Mouse (Mus musculus): ENCODE data around the gene Gm20671. TPM values are rescaled to one million over a fixed set of nuclear protein-coding genes. Genes with fewer than 3 reads are reported as not detected.

Gene Gm20671
- polyA plus RNA-seq, 1 experiment, result 5.9 TPM

DNA sequence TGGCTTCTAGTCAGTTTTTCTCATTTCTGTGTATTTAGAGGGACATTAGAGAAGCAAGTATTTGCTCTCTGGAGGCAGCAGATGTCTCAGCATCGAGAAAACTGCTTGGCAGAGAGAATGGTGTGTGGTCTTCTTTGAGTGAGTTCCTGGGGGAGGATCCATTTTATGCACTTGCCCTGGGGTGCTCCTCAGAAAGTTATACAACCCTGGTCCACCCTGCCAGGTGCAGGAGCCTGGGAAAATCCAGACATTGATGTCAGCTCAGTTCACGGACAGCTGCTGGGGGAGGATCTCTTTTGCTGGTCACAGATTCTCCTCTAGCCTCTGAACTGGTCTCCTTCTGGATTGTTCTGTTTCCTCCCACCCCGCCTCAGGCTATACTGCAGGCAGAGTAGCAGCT, 105.6 kb downstream of the Gm20671 start:
- H3K27me3 ChIP-seq (ENCODE audit: control insufficient read depth, insufficient read depth, low read length), result no peaks in the 10 kb centered on the region
- no peak overlapping the region for H3K4me3 ChIP-seq (ENCODE audit: extremely low read depth, insufficient read depth, insufficient read length)
- H3K4me1 ChIP-seq (ENCODE audit: control insufficient read depth, insufficient read depth, insufficient read length), result no peaks in the 10 kb centered on the region
- DNase-seq (ENCODE audit: low read depth in 1 of 2, low spot score in 2 of 2), result no peak
- no peaks in the 10 kb centered on the region for H3K36me3 ChIP-seq (ENCODE audit: control insufficient read depth, insufficient read depth, low read length)
- TF ChIP-seq POLR2A (IDR thresholded peaks at IDR 0.05; ENCODE audit: low read depth, low read length) (no peak), CTCF (IDR thresholded peaks at IDR 0.05; ENCODE audit: extremely low read depth, insufficient read depth, insufficient read length, insufficient replicate concordance) (no peak)
- H3K27ac ChIP-seq (ENCODE audit: insufficient read depth, low read length), result no peak overlapping the region
- 80% methylated on average over 3 of the region's 3 CpGs for WGBS

DNA sequence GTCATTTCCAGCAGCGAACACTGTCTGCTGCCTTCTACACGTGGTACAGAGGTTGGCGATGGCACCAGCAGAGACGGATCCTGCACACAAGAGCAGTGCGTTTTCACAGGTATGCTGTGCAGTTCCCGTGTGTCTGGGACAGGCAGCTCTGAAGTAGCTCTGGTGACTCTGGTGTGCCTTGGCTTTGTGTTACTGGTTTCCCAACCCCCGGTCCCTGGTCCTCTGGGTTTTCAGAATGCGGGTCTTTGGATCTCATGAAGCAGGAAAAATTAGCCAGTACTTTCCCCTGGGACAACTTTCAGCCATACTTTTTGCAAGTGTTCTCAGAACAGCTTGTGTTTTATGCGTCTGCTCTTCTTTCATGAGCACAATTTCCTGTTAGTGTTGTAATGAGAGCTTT, 106.5 kb downstream of the Gm20671 start:
- Histone ChIP-seq H3K4me3 (ENCODE audit: extremely low read depth, insufficient read depth, insufficient read length) (no peak overlapping the region), H3K4me1 (ENCODE audit: control insufficient read depth, insufficient read depth, insufficient read length) (no peaks in the 10 kb centered on the region), H3K27ac (ENCODE audit: insufficient read depth, low read length) (no peak overlapping the region), H3K27me3 (ENCODE audit: control insufficient read depth, insufficient read depth, low read length) (no peaks in the 10 kb centered on the region), H3K36me3 (ENCODE audit: control insufficient read depth, insufficient read depth, low read length) (no peaks in the 10 kb centered on the region)
- 87% methylated on average over 9 of the region's 9 CpGs for WGBS
- TF ChIP-seq POLR2A (IDR thresholded peaks at IDR 0.05; ENCODE audit: low read depth, low read length) (no peak), CTCF (IDR thresholded peaks at IDR 0.05; ENCODE audit: extremely low read depth, insufficient read depth, insufficient read length, insufficient replicate concordance) (no peak)
- no peak for DNase-seq (ENCODE audit: low read depth in 1 of 2, low spot score in 2 of 2)

- no peak for DNase-seq (ENCODE audit: low read depth in 1 of 2, low spot score in 2 of 2)
- Histone ChIP-seq H3K4me1 (ENCODE audit: control insufficient read depth, insufficient read depth, insufficient read length) (no peaks in the 10 kb centered on the region), H3K27ac (ENCODE audit: insufficient read depth, low read length) (no peak overlapping the region), H3K4me3 (ENCODE audit: extremely low read depth, insufficient read depth, insufficient read length) (no peak overlapping the region), H3K36me3 (ENCODE audit: control insufficient read depth, insufficient read depth, low read length) (no peaks in the 10 kb centered on the region), H3K27me3 (ENCODE audit: control insufficient read depth, insufficient read depth, low read length) (no peaks in the 10 kb centered on the region)
- 79% methylated on average over 6 of the region's 6 CpGs for WGBS
- TF ChIP-seq POLR2A (IDR thresholded peaks at IDR 0.05; ENCODE audit: low read depth, low read length) (no peak), CTCF (IDR thresholded peaks at IDR 0.05; ENCODE audit: extremely low read depth, insufficient read depth, insufficient read length, insufficient replicate concordance) (no peak)
These were observed 108.0 kb downstream of the Gm20671 start for GRCm38 (mm10) chr5:32718916-32719315.

- H3K4me3 ChIP-seq (ENCODE audit: extremely low read depth, insufficient read depth, insufficient read length), result no peak overlapping the region
- no peak overlapping the region for H3K27ac ChIP-seq (ENCODE audit: insufficient read depth, low read length)
- H3K4me1 ChIP-seq (ENCODE audit: control insufficient read depth, insufficient read depth, insufficient read length), result no peaks in the 10 kb centered on the region
- H3K36me3 ChIP-seq (ENCODE audit: control insufficient read depth, insufficient read depth, low read length), result no peaks in the 10 kb centered on the region
- TF ChIP-seq CTCF (IDR thresholded peaks at IDR 0.05; ENCODE audit: extremely low read depth, insufficient read depth, insufficient read length, insufficient replicate concordance), result no peak
- no peak for TF ChIP-seq POLR2A (IDR thresholded peaks at IDR 0.05; ENCODE audit: low read depth, low read length)
- no peak for DNase-seq (ENCODE audit: low read depth in 1 of 2, low spot score in 2 of 2)
- WGBS, result 42% methylated on average over 1 of the region's 1 CpGs
- no peaks in the 10 kb centered on the region for H3K27me3 ChIP-seq (ENCODE audit: control insufficient read depth, insufficient read depth, low read length)
These were observed 109.2 kb downstream of the Gm20671 start for GRCm38 (mm10) chr5:32717726-32718125.

DNA sequence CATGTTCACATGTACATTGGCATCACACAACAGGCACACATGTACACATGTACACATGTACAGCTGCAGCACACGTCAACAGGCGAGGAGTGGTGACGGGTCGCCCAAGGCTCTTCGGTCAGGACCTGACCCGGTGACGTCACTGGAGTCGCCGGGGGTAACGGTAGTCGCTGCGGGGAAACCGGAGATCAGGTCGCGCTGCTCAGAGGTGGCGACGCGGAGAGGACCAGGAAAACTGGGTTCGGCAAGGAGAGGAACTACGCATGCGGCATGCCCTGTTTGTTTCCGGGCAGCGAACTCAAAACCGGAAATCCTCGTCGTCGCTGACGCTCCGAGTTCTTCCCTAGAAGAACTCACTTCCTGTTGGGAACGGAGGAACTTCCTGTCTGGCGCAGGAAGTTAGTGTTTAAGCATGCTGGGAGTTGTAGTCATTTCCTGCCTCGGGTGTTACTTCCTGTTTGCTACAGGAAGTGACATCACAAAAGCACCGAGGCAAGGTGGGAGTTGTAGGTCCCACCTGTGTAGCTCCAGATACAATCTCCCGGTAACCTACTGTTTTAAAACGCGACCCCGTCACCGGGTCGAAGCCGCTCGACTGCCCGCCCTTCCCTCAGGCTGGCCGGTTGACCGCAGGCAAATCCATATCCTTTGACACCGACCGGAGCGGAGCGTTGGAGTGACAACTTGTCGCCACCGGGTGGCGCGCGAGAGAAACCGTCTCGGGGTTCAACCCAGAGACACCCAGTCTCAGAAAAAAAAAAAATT, 113.0 kb downstream of the Gm20671 start:
- Histone ChIP-seq H3K27ac (ENCODE audit: insufficient read depth, low read length) (peak overlapping the region; percentile 84), H3K27me3 (ENCODE audit: control insufficient read depth, insufficient read depth, low read length) (no peaks in the 10 kb centered on the region; the same call in 1 of the 2 replicates), H3K4me1 (ENCODE audit: control insufficient read depth, insufficient read depth, insufficient read length) (no peaks in the 10 kb centered on the region), H3K36me3 (ENCODE audit: control insufficient read depth, insufficient read depth, low read length) (no peaks in the 10 kb centered on the region), H3K4me3 (ENCODE audit: extremely low read depth, insufficient read depth, insufficient read length) (peak overlapping the region; percentile 68)
- under 1% methylated on average over 55 of the region's 55 CpGs for WGBS
- peak; percentile 76 to 98 for DNase-seq (ENCODE audit: low read depth in 1 of 2, low spot score in 2 of 2)
- peak; percentile 79 for TF ChIP-seq CTCF (IDR thresholded peaks at IDR 0.05; ENCODE audit: extremely low read depth, insufficient read depth, insufficient read length, insufficient replicate concordance)
- peak; percentile 57 for TF ChIP-seq POLR2A (IDR thresholded peaks at IDR 0.05; ENCODE audit: low read depth, low read length)

DNA sequence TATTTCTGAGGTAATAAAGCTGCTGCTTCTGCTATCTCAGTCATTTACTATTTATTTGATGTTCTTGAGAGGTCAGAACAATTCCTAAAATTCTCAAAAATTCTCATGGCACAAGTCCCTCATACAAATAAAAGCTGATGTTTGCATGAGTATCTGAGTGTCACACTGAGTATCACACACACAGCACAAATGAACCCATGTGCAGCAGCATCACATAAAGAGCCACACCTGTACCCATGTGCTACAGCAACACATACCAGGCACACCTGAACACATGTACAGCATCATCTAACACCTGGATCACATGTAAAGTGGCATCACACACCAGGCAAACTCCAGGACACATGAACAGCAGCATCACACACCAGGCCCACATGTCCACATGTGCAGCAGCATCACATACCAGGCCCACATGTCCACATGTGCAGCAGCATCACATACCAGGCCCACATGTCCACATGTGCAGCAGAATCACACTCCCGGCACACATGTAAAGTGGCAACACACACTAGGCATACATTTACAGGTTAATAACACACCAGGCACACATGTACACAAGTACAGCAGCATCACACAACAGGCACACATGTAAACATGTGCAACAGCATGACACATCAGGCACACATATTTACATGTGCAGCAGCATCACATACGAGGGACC, 113.7 kb downstream of the Gm20671 start:
- Histone ChIP-seq H3K4me1 (ENCODE audit: control insufficient read depth, insufficient read depth, insufficient read length) (no peaks in the 10 kb centered on the region), H3K27me3 (ENCODE audit: control insufficient read depth, insufficient read depth, low read length) (no peaks in the 10 kb centered on the region; the same call in 1 of the 2 replicates), H3K36me3 (ENCODE audit: control insufficient read depth, insufficient read depth, low read length) (no peaks in the 10 kb centered on the region), H3K4me3 (ENCODE audit: extremely low read depth, insufficient read depth, insufficient read length) (peak overlapping the region; percentile 68), H3K27ac (ENCODE audit: insufficient read depth, low read length) (peak overlapping the region; percentile 84)
- WGBS, result 19% methylated on average over 2 of the region's 2 CpGs
- no peak for TF ChIP-seq POLR2A (IDR thresholded peaks at IDR 0.05; ENCODE audit: low read depth, low read length)
- TF ChIP-seq CTCF (IDR thresholded peaks at IDR 0.05; ENCODE audit: extremely low read depth, insufficient read depth, insufficient read length, insufficient replicate concordance), result no peak
- DNase-seq (ENCODE audit: low read depth in 1 of 2, low spot score in 2 of 2), result no peak

All from spleen, adult 2 months (tissue).